Mouse (Mus musculus) layer of hippocampus, adult 11-12 months (tissue): ENCODE results near the gene Med18.

Source experiments
- DNase-seq: peaks from one replicate; pipeline ENCODE4 v3.0.0; 2022; ENCODE audit warnings: low spot score

The Med18 gene

DNA sequence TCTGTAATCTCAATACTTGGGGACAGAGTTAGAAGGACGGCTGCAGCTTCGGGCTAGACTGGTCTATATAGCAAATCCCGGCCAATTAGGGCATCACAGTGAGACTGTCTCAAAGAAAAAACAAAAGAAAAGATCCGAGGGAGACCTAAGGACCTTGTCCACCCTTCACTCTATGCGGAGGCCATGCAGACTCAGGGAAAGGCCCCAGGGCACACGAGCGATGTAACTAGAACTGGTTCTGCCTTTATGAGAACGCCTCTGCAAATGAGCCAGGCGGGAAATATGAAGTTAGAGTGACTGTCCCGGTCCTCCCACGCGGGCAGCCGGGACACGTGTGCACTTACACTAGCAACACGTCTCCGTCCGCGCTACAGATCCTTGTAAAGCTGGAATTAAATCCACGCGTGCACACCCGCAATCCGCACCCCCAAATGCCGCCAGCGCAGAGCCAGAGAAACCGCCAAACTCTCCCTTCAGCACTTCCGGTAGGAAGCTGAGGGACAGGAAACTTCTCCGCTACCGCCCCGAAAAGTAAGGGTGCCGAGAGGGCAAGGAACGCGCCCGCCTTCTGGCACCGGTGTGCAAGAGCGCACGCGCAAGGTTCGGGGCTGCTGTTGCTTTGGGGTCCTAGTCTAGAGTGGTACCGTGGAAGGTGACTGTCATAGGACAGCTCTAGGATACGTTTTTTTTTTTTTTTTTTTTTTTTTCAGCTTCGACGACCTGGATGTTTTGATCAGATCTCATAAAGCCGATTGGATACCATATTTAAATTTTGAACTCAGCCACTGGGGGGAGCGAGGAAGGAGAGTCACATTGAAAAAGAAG lies at the start of gene Med18:
Gene Med18, minus strand, starts transcription at position 492 of the 825 bp plus-strand sequence.
- DNase-seq, result peak; percentile 92

DNA sequence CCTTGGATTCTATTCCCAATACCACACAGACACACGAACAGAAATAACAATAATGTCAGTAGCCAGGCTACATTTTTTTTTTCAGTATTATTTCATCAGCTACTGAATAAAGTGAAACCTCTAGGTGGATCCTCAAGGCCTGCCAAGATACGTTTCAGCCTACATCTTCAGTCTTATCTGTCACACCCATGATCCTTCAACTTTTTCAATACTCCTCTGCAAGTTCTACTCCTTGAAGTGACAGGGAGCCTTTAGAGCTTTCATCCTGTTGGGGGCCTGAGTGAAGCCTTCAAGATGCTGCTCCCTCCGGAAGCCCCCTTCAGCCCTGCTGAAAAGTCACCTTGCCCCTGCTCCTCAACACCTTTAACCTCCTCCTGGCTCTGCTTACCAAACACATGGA lies 48.4 kb upstream of the Med18 start:
- DNase-seq, result no peak

- peak; percentile 98 for DNase-seq
Observed at GRCm38 (mm10) chr4:132510352-132510798, 46.7 kb upstream of the Med18 start, which contains the start of gene Sesn2. Sesn2 (minus strand) TSS chr4:132510501.

- DNase-seq, result peak; percentile 52
Observed at GRCm38 (mm10) chr4:132509621-132510296, 46.0 kb upstream of the Med18 start.

GRCm38 (mm10) chr4:132507210-132507609 lies 43.5 kb upstream of the Med18 start:
- no peak for DNase-seq

DNA sequence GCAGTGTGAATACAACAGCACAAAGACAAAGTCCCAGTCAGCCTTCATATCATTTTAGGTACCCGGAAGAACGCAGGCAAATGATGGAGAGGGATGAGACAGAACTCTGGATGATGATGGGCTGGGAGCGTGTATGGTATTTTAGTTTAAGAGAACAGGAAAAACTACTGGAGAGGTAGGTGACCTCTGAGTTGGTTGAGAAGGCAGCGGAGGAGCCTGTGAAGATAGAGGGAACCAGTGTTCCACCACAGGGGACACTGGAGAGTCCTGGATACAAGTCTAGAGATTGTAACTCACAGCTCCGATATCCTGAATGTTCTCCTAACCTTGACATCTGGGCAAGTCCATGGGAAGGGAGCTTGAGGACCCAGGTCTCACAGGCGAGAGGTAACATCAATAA lies 42.5 kb upstream of the Med18 start:
- DNase-seq, result no peak

GRCm38 (mm10) chr4:132505800-132506199 lies 42.1 kb upstream of the Med18 start:
- DNase-seq, result no peak

GRCm38 (mm10) chr4:132505034-132505738 lies 41.5 kb upstream of the Med18 start:
- DNase-seq, result no peak

- no peak for DNase-seq
Observed at GRCm38 (mm10) chr4:132503344-132503743, 39.6 kb upstream of the Med18 start.

GRCm38 (mm10) chr4:132501639-132502038 lies 37.9 kb upstream of the Med18 start:
- no peak for DNase-seq

GRCm38 (mm10) chr4:132494271-132494918 lies 30.7 kb upstream of the Med18 start:
- peak; percentile 39 for DNase-seq

DNA sequence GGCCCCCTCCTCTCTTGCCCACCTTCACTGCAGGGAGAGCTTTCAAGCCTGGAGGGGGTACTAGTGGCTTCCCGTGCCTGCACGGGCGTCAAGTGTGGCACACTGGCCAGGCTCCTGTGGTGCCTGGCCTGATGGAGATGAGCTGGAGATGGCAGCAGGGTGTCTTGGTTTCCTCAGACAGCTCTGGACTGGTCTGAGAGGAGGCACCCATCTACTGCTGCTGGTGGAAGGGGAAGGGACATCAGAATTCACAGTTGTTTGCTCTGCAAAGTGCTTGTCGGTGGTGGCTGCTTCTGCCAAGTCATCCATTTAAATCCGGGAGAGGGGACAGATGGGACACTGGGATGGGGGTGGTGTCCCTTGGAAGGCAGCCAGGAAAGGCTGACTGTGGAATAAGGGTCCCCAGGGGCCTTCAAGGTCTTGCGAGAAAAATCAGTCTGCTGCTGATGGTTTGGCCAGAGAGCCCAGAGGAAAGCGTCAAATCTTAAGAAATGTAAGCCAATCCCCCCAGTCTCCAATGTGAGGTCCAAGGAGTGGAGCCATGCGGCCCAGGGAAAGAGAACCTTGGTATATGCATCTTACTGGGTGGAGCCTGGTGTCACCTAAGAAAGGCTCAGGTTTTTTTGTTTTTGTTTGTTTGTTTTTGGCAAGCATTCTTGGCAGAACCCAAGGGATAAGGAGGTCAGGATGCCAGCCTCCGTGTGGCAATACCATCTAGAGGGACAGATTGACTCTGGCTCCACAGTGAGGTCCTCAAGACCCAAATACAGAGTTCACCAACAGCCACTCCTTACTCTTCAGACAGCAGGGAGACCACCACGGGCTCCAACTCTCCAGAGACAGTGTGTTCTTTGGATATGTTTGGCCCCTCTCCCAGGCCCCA lies 28.7 kb upstream of the Med18 start:
- peak; percentile 48 for DNase-seq

GRCm38 (mm10) chr4:132491748-132492147 lies 28.0 kb upstream of the Med18 start:
- DNase-seq, result no peak

DNA sequence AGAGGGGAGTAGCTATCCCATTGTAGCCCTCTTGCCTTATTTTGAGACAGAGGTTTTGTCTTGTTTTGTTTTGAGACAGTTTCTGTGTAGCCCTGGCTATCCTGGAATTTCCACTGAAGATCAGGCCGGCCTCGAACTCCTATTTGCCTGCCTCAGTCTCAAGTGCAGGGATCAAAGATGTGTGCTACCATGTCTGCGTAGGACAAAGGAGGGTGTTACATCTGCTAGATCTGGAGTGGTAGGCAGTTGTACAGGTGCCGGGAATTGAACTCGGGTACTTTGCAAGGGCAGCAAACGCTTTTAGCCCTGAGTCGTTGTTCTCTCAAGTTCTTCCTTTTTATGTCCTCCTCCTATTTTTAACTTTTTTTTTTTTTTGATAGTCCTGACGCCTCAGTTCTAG lies 27.3 kb upstream of the Med18 start:
- DNase-seq, result no peak

DNA sequence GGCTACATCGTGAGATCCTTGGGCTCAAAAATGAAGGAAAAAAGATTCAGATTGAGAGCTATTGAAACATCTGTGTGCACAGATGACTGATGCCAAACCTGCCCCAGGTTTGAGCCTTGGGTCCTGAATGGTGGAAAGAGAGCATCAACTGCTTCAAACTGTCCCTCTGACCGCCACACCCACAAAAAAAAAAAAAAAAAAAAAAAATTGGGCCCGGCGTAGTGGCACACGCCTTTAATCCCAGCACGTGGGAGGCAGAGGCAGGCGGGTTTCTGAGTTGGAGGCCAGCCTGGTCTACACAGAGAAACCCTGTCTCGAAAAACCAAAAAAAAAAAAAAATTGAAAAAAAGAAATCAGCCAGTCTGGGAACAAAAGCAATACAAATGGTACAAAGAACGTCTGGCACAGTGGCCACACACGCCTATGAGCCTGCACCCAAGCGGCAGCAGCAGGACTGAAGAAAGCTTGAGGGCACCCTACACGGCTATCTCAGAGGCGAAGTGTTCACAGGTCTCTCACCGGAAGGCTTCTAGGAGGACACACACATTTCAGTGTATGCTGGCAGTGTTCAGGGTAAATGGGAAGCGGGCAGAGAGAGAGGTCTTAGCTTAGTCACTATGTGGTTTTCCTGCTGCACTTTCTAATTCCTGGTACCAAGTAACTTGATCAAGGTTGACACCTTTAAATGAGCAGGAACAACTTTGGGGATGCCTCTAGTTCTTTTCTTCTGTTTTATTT lies 26.7 kb upstream of the Med18 start:
- DNase-seq, result no peak

DNA sequence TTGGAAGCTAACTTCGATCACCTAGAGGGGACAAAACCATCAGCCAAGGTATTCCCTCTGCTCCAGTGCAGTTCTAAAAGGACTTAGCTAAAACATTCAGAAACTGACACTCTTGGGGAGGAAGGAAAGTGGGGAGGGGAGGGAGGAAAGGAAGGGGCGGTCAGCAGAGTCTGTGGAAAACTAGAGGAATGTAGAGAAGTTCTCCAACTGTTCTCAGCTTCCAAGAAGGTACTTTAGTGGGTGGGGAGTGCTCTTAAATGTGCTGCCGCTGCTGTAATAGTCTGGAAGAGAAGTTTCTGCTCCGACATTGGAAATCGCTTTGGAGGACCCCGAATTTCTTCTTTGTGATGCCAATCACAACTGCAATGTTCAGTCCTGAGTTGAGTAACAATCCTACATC lies 25.3 kb upstream of the Med18 start:
- no peak for DNase-seq

DNA sequence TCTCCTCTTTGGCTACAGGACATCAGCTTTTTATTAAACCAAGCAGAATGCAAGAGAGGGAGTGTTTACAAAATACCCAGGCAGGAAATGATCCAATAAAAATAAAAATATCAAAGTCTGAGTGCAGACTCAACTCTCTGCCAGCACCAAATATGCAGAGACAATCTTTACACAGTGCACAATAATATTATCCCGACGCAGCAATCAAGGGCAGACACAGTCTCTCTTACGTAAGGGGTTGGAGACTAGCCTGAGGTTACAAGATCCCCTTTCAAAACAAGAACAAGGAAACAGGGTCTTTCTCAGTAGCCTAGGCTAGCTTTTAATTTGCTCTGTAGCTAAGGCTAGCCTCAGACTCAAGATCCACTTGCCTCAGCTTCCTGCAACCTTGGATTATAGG lies 24.8 kb upstream of the Med18 start:
- DNase-seq, result no peak

DNA sequence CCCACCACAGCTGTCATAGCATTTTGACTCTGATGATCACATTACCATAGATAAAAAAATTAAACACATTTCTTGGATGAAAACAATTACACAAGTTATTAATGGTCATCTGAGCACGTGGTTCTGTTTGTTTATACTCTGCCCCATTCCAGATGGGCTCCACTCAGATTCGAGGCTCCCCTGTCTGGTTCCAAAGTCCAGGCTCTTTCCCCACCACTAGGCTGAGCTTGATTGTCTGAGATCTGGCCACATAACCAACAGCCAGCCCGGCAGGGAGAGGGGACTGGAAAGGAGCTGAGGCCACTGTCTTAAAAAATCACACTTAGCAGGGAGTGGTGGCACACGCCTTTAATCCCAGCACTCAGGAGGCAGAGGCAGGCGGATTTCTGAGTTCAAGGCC lies 21.1 kb upstream of the Med18 start:
- no peak for DNase-seq

- DNase-seq, result no peak
Observed at GRCm38 (mm10) chr4:132484231-132484630, 20.5 kb upstream of the Med18 start.

DNA sequence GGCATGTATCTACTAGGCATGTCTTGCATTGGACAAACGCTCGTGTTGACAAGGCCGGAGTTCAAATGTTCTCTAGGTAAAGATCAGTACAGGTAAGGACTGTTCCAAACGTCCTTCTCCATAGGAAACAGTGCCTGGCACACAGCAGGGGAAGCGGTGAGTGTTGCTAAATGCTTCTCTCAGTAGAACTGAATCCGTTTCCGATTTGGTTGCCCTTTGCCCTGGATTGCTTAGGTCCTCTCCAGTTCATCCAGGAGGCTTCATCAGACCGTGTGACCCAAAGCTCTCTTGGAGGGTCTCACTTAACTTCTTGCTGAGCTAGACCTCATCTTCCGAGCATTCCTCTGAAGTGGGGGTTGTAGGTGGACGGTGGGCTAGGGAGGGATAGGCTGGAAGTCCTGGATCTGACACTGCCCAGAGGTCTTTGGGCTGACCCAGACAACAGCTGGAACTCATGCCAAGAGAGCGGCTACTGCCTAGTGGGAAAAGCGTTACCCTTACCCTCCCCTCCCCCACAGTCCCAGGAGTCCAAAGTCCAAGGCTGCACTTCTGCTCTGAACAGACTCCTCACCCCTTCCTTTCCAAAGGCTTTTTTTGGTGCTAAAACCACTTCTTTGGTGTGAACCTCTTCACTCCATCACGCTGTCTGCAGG lies 19.4 kb upstream of the Med18 start:
- DNase-seq, result no peak
